Mouse (Mus musculus): ENCODE results near the gene A330070K13Rik.

Gene A330070K13Rik

DNA sequence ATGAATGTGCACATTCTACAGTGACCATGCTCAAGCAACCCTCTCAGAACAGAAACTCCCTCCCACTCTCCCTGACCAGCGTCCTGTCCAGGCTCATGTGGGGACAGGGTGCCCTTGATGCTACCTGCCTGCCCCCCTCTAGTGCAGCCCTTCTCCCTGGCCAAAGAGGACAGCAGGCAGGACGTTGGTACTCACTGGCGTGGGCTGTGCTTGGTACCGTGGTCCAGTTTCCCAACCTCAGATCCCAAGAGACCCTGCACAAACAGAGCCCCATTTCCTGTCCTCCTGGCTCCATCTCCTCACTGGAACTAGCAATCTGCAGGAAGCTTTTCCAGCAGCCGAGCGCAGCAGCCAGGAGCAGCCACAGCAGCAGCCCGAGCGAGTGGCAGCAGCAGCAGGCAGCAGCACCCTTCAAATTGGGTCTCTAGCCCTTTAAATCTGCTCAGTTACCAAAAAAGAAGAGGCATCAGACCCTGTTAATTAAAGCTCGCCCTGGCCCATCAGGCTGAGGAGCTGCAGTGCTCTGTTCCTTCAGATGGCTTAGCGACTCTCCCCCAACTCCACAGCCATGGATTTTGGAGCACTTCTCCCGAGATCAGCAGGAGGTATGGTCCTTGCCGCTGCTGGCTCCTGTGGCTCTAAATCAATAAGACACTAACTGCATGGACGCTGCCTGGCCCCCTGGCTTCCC lies at the start of gene A330070K13Rik:
Gene A330070K13Rik, minus strand, starts transcription at position 410 of the 691 bp plus-strand sequence.
- no peak for DNase-seq (ENCODE audit: low read depth, low spot score)

DNA sequence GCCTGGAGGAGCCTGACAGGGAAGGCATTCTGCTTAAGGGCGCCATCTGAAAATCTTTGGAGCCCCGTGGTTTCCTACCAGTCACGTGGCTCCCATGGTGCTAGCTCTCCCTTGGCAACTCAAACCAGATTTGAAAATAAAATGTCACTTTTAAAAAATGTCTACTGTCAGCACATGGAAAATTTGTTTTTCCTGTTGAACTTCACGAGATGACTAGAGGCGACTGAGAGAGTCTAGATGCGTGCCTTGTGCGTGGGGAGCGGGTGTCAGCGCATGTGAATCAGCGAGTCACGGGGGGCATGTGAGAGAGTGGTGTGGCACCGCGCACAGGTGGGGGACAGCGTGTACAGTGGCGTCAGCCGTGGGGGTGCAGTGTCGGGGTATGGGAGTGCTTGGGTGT lies 27.1 kb upstream of the A330070K13Rik start:
- no peak for DNase-seq (ENCODE audit: low read depth, low spot score)

GRCm38 (mm10) chr5:130409706-130410105 lies 25.3 kb upstream of the A330070K13Rik start:
- DNase-seq (ENCODE audit: low read depth, low spot score) = no peak

DNA sequence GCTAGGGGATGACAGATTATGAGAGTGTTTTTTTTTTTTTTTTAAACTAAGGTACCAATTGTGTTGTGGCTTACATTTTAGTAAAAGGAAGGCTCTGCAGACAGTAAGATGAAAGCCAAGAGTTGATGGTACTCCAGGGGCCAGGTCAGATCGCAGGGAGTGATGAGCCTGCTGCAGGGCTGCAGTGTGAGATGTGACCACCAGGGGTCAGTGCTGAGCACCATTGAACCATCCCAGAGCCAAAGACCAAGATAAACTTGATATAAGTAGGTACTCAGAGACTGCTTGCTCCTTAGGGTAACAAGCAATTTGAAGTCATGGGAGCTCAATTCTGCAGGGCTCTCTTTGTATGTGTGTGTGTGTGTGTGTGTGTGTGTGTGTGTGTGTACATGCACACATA lies 20.8 kb upstream of the A330070K13Rik start:
- peak; percentile 59 for DNase-seq (ENCODE audit: low read depth, low spot score)

DNA sequence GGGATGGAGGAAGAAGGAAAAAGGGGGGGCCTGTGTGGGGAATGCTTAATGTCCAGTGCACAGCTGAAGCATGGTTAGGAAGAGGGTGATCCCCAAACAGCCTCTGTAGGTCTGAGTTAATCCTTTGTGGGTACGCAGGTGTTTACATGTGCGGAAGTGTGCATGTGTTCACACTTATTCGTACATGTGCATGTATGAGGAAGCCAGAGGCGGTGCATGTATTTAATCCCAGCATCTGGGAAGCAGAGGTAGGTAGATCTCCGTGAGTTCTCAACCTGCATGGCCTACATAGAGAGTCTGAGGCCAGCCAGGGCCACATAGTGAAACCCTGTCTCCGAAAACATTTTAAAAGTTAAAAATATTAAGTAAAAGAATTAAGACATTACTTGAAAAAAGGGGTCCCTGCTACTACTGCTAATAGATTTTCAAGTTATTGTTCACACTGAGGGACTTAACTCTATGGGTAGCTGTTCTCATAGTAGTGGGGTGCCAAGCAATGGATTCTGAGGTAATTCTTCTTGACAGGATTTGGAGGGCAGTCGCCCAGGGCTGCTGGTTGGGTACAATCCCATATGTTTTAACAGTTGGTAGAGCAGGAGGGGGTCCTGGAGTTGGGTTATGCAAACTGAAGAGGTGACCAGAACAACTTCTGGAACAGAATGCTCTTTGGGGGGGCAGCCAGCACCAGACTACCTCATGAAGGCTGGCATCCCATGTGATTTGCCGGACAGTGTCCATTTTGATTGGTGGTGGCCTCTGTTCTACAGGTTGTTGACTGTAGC lies 15.9 kb upstream of the A330070K13Rik start:
- no peak for DNase-seq (ENCODE audit: low read depth, low spot score)

GRCm38 (mm10) chr5:130395142-130395541 lies 10.7 kb upstream of the A330070K13Rik start:
- DNase-seq (ENCODE audit: low read depth, low spot score) = no peak

- DNase-seq (ENCODE audit: low read depth, low spot score) = no peak
These were observed 10.0 kb upstream of the A330070K13Rik start for GRCm38 (mm10) chr5:130394386-130394785.

DNA sequence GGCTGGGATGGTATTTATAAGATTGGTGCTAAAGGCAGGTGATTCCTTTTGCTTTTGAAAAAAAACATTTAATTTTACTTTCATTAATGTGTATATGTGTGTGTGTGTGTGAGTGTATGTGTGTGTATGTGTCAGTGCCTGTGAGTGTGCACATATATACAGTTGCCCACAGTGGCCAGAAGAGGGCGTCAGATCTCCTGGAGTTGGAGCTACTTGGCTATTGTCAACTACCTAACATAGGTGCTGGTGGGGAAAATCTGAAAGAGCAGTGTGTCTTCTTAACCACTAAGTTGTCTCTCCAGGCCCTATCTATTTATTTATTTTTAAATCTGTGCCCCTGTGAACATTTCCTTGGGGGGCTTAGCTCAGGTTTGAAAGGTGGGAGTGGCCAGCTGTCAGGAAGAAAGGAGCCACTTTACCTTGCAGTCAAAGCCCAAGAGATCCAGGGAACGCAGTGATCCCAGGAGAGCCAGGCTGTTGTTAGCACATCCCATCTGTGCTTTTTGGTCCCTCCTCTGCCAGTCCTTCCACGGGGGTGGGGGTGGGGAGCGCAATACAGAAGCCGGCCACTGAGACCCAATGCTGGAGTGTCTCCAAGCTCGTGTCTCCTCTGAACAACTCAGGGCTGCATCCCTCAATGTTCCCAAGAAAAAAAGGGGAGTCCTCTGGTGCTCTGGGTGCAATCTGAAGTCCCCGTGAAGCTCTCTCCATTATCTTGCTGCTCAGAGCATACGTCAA lies 9.4 kb upstream of the A330070K13Rik start:
- DNase-seq (ENCODE audit: low read depth, low spot score) = peak; percentile 15

DNA sequence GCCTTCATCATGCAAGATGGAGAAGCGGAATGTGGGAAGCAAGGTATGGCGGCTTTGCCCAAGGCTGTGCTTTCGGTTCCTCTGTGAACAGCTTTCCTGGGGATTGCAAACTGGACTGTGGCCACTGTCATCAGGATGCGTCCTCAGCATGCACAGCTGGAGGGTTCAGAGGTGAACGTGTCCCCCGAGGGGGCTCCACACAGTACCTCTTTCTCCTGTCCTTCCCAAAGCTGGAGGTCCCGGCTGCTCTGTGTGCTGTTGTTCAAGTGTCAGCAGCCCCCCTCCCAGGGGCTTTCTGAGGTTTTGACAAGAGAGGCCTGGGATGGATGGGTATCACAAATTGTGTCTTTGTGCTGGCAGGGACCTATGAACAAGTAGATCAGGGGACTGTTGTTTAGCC lies 2.0 kb upstream of the A330070K13Rik start:
- DNase-seq (ENCODE audit: low read depth, low spot score) = no peak

GRCm38 (mm10) chr5:130375411-130375810 lies 9.0 kb downstream of the A330070K13Rik start:
- no peak for DNase-seq (ENCODE audit: low read depth, low spot score)

- no peak for DNase-seq (ENCODE audit: low read depth, low spot score)
These were observed 15.2 kb downstream of the A330070K13Rik start, which contains the start of gene Caln1 for GRCm38 (mm10) chr5:130369237-130369636. TSS of gene Caln1 (plus strand) at chr5:130369455.

GRCm38 (mm10) chr5:130368236-130368635 lies 16.2 kb downstream of the A330070K13Rik start:
- DNase-seq (ENCODE audit: low read depth, low spot score) = no peak

- peak; percentile 82 for DNase-seq (ENCODE audit: low read depth, low spot score)
These were observed 20.7 kb downstream of the A330070K13Rik start for GRCm38 (mm10) chr5:130363773-130364172.

DNA sequence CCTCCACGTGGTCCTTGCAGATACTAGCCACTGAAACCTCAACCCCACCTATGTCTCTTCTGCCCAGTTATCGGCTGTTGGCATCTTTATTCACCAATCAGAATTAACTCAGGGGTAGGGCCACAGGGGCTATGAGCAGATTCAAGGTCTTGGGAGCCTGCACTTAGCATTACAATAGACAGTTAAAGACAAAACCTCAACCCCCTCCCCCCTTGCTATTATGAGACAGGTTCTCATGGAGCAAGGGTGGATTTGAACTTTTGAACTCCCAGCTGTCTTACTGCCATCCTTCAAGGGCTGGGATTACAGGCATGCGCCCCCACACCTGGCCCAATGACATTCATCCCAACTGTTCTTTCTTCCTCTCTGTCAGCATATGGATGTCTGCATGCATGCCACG lies 21.3 kb downstream of the A330070K13Rik start:
- DNase-seq (ENCODE audit: low read depth, low spot score) = peak; percentile 94

DNA sequence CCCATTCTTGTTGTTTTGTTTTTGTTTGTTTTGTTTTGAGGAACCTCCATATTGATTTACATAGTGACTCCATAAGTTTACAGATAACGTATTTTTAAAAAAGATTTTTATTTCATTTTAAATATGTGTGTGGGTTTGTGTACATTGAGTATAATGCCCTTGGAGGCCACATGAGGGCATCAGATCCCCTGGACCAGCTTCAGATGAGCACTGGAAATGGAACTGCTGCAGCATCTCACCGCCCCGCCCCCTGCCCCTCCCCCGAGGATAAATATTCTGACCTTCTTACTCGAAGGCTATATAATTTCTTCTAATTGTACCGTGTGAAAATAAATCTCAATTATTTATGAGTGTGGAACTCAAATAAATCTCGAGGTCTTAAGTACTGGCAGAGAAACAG lies 29.2 kb downstream of the A330070K13Rik start:
- no peak for DNase-seq (ENCODE audit: low read depth, low spot score)

DNA sequence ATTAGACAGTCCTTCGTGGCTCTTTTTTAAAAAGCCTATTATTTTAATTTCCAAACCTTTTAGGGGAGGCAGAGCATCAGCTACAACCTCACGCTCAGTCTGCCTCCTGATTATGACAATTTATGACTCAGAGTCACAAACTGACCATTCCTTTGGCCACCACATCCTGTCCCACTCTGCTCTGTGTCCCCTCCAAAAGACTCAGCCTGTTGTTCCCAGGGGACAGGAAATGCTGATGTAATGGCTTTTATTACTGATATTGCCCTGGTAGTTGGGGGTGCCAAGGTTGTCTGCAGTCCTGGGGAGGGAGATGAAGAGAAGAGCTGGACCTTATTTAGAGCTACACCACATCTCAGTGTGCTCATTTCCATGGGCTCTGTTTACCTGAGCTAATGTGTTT lies 38.6 kb downstream of the A330070K13Rik start:
- DNase-seq (ENCODE audit: low read depth, low spot score) = no peak

DNA sequence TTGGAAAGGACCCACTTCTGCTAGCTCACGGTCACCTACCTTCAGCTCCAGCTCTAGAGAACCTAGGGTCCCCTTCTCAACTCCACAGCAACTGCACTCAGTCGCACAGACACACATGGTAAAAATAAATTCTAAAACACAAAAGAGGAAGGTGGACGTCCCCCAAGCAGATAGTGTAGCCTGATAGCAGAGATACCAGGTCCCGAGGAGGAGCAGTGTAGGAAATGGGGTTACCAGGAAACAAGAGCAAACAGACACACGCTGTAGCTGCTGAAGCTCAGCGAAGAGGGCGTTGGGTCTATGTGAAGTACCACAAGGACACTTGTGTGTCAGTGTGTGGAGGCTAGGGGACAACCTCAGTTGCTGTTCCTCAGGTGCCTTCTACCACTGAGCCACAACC lies 39.4 kb downstream of the A330070K13Rik start:
- DNase-seq (ENCODE audit: low read depth, low spot score) = no peak

DNA sequence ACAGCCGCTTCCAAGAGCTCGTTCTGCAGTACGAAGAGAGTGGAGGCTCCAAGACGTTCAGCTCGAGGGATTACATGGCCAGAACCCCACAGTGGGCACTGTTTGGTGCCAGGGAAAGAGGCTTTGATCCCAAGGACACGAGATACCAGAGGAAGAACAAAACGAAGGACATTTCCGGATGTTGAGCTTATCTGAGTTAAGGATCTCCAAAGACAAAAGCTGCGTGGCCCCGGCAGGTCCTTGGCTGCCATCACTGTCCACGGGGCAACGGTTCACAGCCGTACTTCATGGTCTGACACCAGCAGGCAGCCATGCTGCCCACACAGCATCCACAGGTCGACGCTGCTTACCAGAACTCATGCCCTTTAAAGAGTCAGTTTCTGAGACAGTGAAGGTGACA lies 43.8 kb downstream of the A330070K13Rik start:
- DNase-seq (ENCODE audit: low read depth, low spot score) = no peak

DNA sequence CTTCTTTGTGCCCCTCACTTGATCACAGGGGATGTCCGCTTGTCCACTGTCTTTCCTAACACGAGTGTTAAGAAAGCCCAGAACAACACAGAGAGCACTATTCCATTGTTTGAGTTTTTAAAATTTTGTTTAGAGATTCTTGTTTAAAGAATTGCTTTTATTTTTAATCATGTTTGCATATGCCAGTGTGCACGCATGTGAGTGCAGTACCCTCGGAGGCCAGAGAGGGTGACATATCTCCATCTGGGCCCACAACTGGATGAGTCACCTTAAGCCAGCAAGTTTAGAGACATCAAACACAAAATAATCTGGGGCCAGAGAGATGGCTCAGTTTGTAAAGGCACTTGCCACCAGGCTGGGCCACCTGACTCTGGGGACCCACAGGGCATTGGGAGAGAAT lies 49.0 kb downstream of the A330070K13Rik start:
- DNase-seq (ENCODE audit: low read depth, low spot score) = no peak

GRCm38 (mm10) chr5:130333971-130334370 lies 50.5 kb downstream of the A330070K13Rik start:
- DNase-seq (ENCODE audit: low read depth, low spot score) = no peak

GRCm38 (mm10) chr5:130333566-130333965 lies 50.9 kb downstream of the A330070K13Rik start:
- no peak for DNase-seq (ENCODE audit: low read depth, low spot score)

DNA sequence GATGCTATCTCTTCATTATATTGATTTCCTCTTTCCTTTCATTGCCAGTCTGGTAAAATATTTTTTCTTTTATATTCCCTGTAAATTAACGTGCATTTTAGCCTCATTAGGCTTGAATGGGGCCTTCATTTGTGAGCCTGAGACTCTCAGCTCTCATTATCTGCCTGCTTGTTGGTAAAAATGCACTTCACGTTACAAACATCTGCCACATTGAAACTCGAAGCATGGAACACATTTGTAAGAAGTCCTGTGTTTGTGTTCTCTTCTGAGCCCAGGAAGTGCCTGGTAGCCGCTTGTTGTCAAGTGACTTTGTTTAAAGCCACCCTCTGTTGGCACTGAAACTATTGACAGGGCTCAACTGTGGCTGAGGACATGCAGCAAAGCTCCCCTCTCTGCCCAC lies 53.2 kb downstream of the A330070K13Rik start:
- no peak for DNase-seq (ENCODE audit: low read depth, low spot score)

Measured in ES-CJ7 (cell line).